Comparison of ENCODE assay signal across 8 mouse cellular contexts in the genomic region with DNA sequence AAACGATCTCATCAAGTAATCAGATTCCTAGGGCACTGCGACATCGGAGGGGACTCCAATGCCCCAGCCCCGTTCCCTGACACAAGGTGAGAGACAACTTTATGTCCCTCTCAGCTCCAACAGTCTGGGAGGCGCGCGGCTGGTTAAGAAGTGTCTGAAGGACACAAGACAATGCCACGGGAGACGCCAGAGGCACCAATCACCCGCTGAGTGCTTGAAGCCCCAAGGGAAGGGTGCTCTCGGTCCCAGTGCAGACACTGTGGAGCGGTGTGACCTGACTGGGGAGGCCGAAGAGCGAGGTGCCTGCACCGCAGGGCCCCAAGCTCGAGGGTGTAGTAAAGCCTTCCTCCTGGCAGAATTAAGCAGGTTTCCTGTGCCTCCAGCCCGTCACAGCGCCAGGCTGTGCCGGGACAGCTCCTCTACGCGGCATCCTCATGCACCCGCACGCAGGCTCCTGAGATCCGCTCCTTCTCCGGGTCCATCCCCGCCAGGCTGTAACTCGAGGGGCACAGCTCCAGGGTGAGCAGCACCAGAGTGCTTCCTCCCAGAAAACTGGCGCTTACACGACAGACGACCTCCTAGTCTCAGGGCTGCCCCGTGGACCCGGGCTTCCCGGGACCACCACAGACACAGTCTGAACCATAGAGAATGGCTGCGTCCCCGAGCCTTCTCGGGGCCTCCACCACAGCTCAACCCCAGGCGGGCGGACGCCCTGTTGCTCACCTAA. TPM values are rescaled to one million over a fixed set of nuclear protein-coding genes. Genes with fewer than 3 reads are reported as not detected.
DNase-seq lines count a peak whose midpoint lies in the region; ATAC-seq and TF ChIP-seq lines count a peak whose summit lies in the region.

No protein-coding gene starts in this region.

- no peaks in the 10 kb centered on the region for H3K9me3 ChIP-seq in liver, embryonic 15.5 days (replicated peaks)
- no peaks in the 10 kb centered on the region for H3K9me3 ChIP-seq in neural tube, embryonic 13.5 days

- peak overlapping the region; percentile 55 for H3K4me3 ChIP-seq in liver, embryonic 15.5 days (replicated peaks)
- H3K4me3 ChIP-seq in neural tube, embryonic 13.5 days = peak overlapping the region; percentile 58

- H3K27me3 ChIP-seq in Patski = no peaks in the 10 kb centered on the region
- peaks cover 41% of the 10 kb centered on the region for H3K27me3 ChIP-seq in liver, embryonic 15.5 days
- H3K27me3 ChIP-seq in neural tube, embryonic 13.5 days = peaks cover 13% of the 10 kb centered on the region

- POLR2A ChIA-PET in Patski (lab: Charles Lee) = interaction anchor here (0.8 to 1.8 kb wide), 6 partner anchors 15 to 104 kb away, joined by 3 to 5 read pairs (median 3); no protein-coding TSS in a partner anchor

- in situ Hi-C loops in Patski (cut with MboI; ENCODE audit: low pct_unique_long_range_greater_than_20kb) = no loop called here

- ATAC-seq in Patski = peak; percentile 31
- ATAC-seq in inflammation-experienced regulatory T-cells, adult 6 months = peak; percentile 66
- 0 out of 2 replicates have a peak, but pooled peaks have one; percentile 11 for ATAC-seq in liver, embryonic 15.5 days (ENCODE audit: insufficient read depth)
- ATAC-seq in neural tube, embryonic 13.5 days (ENCODE audit: low read depth) = peak; percentile 58

- H3K36me3 ChIP-seq in liver, embryonic 15.5 days (replicated peaks) = no peaks in the 10 kb centered on the region
- H3K36me3 ChIP-seq in neural tube, embryonic 13.5 days = no peaks in the 10 kb centered on the region

- intact Hi-C loops in gastrocnemius, postnatal 36 days (cut with DNase I) = loop anchor here (5.0 kb wide), 1 partner anchor 72 kb away; no protein-coding TSS in a partner anchor

- H3K27ac ChIP-seq in liver, embryonic 15.5 days (replicated peaks) = no peak overlapping the region
- H3K27ac ChIP-seq in neural tube, embryonic 13.5 days (replicated peaks) = peak overlapping the region; percentile 49; the same call in 1 of the 2 replicates

- H3K4me1 ChIP-seq in liver, embryonic 15.5 days (replicated peaks) = peaks cover 16% of the 10 kb centered on the region
- H3K4me1 ChIP-seq in neural tube, embryonic 13.5 days (replicated peaks) = peaks cover 21% of the 10 kb centered on the region

- peak; percentile 73 for DNase-seq in CD4-positive, CD25-positive, alpha-beta regulatory T cell, adult 2 months (ENCODE audit: low read depth, low spot score)
- DNase-seq in Patski (ENCODE audit: low read depth, low spot score) = no peak
- DNase-seq in cerebellum, postnatal 25 days = peak; percentile 67 to 70
- DNase-seq in gastrocnemius, postnatal 36 days = peak; percentile 19 to 41
- no peak for DNase-seq in spleen, adult 12 weeks (ENCODE audit: low spot score)

- WGBS in liver, embryonic 15.5 days (ENCODE audit: insufficient replicate concordance) = 1% methylated on average over 39 of the region's 39 CpGs
- WGBS in neural tube, embryonic 13.5 days = under 1% methylated on average over 39 of the region's 39 CpGs

- no peak for TF ChIP-seq CTCF in Patski (IDR thresholded peaks at IDR 0.05)

- CTCF ChIA-PET in Patski (lab: Charles Lee) = interaction anchor here (1.0 to 1.8 kb wide), 7 partner anchors 35 to 81 kb away, joined by 3 to 4 read pairs (median 3); no protein-coding TSS in a partner anchor

- peak overlapping the region; percentile 29; the same call in 1 of the 2 replicates for H3K9ac ChIP-seq in liver, embryonic 15.5 days
- H3K9ac ChIP-seq in neural tube, embryonic 13.5 days = peak overlapping the region; percentile 72

- peak overlapping the region; percentile 81 for H3K4me2 ChIP-seq in liver, embryonic 15.5 days
- H3K4me2 ChIP-seq in neural tube, embryonic 13.5 days = peak overlapping the region; percentile 84

RNA-seq across cellular contexts. Expression of gene Osbpl3, which starts 0.7 kb away (rescaled TPM):
- polyA plus RNA-seq in Patski (2021) = 117 TPM
- 1 to 10 TPM; 2.3 to 2.6 TPM for total RNA-seq in gastrocnemius, postnatal 36 days (2021)
- polyA plus RNA-seq in inflammation-experienced regulatory T-cells, adult 6 months (2017; shearing (Covaris generic)) = 10 to 100 TPM; 29.3 to 61.8 (median 33.5) TPM
- polyA plus RNA-seq in liver, embryonic 15.5 days (2015; fragmentation: Nextera tagmentation; extraction: Ambion mirVana) = 0.64 and 0.74 TPM in 2 replicates
- polyA plus RNA-seq in neural tube, embryonic 13.5 days (2015; fragmentation: Nextera tagmentation; extraction: Ambion mirVana) = 5.0 and 5.1 TPM in 2 replicates

Comparison
In these comparisons a context has a peak if more than half of its experiments do, and no peak if none do; other contexts are left out.
1. DNase-seq: peak in CD4-positive, CD25-positive, alpha-beta regulatory T cell, adult 2 months (single experiment), cerebellum, postnatal 25 days (2 of 2) and gastrocnemius, postnatal 36 days (2 of 2); none in Patski (single experiment) and spleen, adult 12 weeks (single experiment).
2. ATAC-seq: peak in every context shown above with its lines; median percentile 66 in inflammation-experienced regulatory T-cells, adult 6 months; 58 in neural tube, embryonic 13.5 days; 31 in Patski; 11 in liver, embryonic 15.5 days.